Mouse (Mus musculus): Measurements from ENCODE around the gene Tomm20. TPM values are rescaled to one million over a fixed set of nuclear protein-coding genes. Genes with fewer than 3 reads are reported as not detected.
A peak's percentile ranks its signal among the peaks of the same experiment; 100 is the strongest.

Gene Tomm20
- total and polyA plus RNA-seq, 2 experiments, result 22.6 to 233 TPM

DNA sequence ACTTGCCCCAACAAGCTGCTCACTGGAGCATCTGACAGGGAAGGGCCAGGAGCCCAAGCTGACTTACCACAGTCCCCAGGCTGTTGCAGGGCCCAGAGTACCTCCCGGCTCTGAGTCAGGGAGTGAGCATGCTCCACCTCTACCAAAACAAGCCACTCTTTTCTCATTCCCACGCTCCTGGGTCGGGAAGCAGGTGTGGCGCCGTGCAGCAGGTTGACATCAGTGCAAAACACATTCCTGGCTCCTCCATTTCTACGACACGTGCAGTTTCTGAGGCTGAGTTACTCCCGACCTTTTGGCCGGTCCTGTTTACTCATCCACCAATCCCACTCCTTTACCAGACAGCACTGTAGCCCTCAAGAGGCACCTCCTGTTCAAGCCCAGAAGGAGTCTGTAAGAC, 37.7 kb downstream of the Tomm20 start:
- WGBS, result 45% methylated on average over 9 of the region's 9 CpGs

DNA sequence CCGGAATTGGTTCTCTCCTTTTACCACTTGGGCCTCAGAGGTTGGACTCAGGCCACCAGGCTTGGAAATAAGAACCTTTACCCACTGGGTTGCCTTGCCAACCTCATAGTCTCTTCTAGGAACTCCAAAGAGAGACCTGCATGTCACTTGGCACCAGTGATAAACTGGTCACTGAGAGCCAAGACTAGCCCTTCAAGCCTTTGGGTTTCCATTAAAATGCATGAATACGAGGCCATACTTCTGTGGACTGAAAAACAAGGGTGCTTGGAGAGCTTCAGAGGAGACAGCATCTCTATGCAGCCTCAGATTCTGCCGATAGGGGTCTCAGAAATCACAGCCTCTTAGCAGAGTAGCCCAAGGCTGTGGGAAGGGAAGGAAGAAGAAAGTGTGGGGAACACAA, 38.3 kb downstream of the Tomm20 start:
- H3K27ac ChIP-seq (replicated peaks; ENCODE audit: insufficient read depth, low read depth, low read length), result no peak overlapping the region
- no peaks in the 10 kb centered on the region for H3K36me3 ChIP-seq (ENCODE audit: control insufficient read depth, insufficient read depth, low read length)
- H3K4me3 ChIP-seq (ENCODE audit: insufficient read depth, low read depth, low read length), result no peak overlapping the region
- peaks cover 27% of the 10 kb centered on the region for H3K4me1 ChIP-seq (ENCODE audit: control insufficient read depth, insufficient read depth, low read length)
- TF ChIP-seq POLR2A (IDR thresholded peaks at IDR 0.05; ENCODE audit: extremely low read depth, insufficient read depth, low read length) (no peak), CTCF (IDR thresholded peaks at IDR 0.05; ENCODE audit: low read depth, low read length) (no peak)
- H3K27me3 ChIP-seq (ENCODE audit: control insufficient read depth, insufficient read depth, low read length), result no peaks in the 10 kb centered on the region
- no peak overlapping the region for H3K9ac ChIP-seq (ENCODE audit: low read depth, low read length)
- WGBS, result 45% methylated on average over 3 of the region's 3 CpGs
- peak; percentile 78 for DNase-seq (ENCODE audit: extremely low read depth, low read depth, low spot score)
- H3K79me2 ChIP-seq (ENCODE audit: control insufficient read depth, insufficient read depth, low read length), result no peaks in the 10 kb centered on the region

More for the DNA sequence above, 37.7 kb downstream of the Tomm20 start:
- peaks cover 24% of the 10 kb centered on the region for H3K4me1 ChIP-seq (ENCODE audit: control insufficient read depth, insufficient read depth, low read length)
- H3K36me3 ChIP-seq (ENCODE audit: control insufficient read depth, insufficient read depth, low read length), result no peaks in the 10 kb centered on the region
- H3K4me3 ChIP-seq (ENCODE audit: insufficient read depth, low read depth, low read length), result no peak overlapping the region
- no peaks in the 10 kb centered on the region for H3K27me3 ChIP-seq (ENCODE audit: control insufficient read depth, insufficient read depth, low read length)
- TF ChIP-seq POLR2A (IDR thresholded peaks at IDR 0.05; ENCODE audit: extremely low read depth, insufficient read depth, low read length), result no peak
- TF ChIP-seq CTCF (IDR thresholded peaks at IDR 0.05; ENCODE audit: low read depth, low read length), result no peak
- no peak overlapping the region for H3K9ac ChIP-seq (ENCODE audit: low read depth, low read length)
- H3K79me2 ChIP-seq (ENCODE audit: control insufficient read depth, insufficient read depth, low read length), result no peaks in the 10 kb centered on the region
- DNase-seq (ENCODE audit: extremely low read depth, low read depth, low spot score), result peak; percentile 40
- H3K27ac ChIP-seq (replicated peaks; ENCODE audit: insufficient read depth, low read depth, low read length), result no peak overlapping the region

DNA sequence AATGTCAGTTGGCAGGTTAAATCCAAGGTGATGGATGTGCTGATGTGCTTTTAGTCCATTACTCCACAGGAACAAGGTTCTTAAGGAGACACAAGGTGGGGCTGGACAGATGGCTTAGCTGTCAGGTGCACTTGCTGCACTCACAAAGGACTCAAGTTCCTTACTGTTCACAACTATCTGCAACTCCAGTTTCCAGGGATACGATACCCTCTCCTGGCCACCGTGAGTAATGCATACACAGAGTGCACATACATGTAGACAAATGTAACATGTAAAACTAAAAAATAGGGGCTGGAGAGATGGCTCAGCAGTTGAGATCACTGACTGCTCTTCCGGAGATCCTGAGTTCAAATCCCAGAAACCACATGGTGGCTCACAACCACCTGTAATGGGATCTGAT, 40.3 kb downstream of the Tomm20 start:
- Histone ChIP-seq H3K4me3 (ENCODE audit: insufficient read depth, low read depth, low read length) (no peak overlapping the region), H3K27ac (replicated peaks; ENCODE audit: insufficient read depth, low read depth, low read length) (no peak overlapping the region), H3K79me2 (ENCODE audit: control insufficient read depth, insufficient read depth, low read length) (no peaks in the 10 kb centered on the region), H3K9ac (ENCODE audit: low read depth, low read length) (no peak overlapping the region), H3K4me1 (ENCODE audit: control insufficient read depth, insufficient read depth, low read length) (peaks cover 28% of the 10 kb centered on the region), H3K27me3 (ENCODE audit: control insufficient read depth, insufficient read depth, low read length) (no peaks in the 10 kb centered on the region), H3K36me3 (ENCODE audit: control insufficient read depth, insufficient read depth, low read length) (no peaks in the 10 kb centered on the region)
- 95% methylated on average over 3 of the region's 3 CpGs for WGBS
- DNase-seq (ENCODE audit: extremely low read depth, low read depth, low spot score), result peak; percentile 28
- TF ChIP-seq POLR2A (IDR thresholded peaks at IDR 0.05; ENCODE audit: extremely low read depth, insufficient read depth, low read length) (no peak), CTCF (IDR thresholded peaks at IDR 0.05; ENCODE audit: low read depth, low read length) (no peak)

DNA sequence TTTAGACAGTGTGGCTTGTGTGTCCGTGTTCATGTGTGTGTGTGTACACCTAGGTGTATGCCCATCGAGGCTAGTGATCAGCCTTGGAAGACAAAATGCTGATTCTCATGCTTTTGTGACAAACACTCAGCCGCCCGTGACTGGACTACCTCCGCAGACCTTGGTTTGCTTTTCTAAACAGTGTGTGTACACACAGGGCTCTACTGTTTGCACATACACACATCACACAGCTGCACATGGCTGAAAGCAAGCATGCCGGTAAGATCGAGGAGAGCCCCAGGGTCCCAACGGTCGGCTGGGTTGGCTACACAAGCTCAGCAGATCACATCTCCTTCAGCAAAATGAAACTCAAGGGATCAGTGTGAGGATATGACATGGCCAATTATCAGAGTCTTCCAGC, 41.7 kb downstream of the Tomm20 start:
- H3K4me1 ChIP-seq (ENCODE audit: control insufficient read depth, insufficient read depth, low read length), result peaks cover 24% of the 10 kb centered on the region
- 0 out of 2 replicates have a peak overlapping the region, but pooled peaks have one; percentile 1 for H3K27ac ChIP-seq (replicated peaks; ENCODE audit: insufficient read depth, low read depth, low read length)
- H3K79me2 ChIP-seq (ENCODE audit: control insufficient read depth, insufficient read depth, low read length), result no peaks in the 10 kb centered on the region
- WGBS, result 27% methylated on average over 9 of the region's 9 CpGs
- no peak overlapping the region for H3K4me3 ChIP-seq (ENCODE audit: insufficient read depth, low read depth, low read length)
- H3K9ac ChIP-seq (ENCODE audit: low read depth, low read length), result peak overlapping the region; percentile 30; the same call in 1 of the 2 replicates
- H3K36me3 ChIP-seq (ENCODE audit: control insufficient read depth, insufficient read depth, low read length), result no peaks in the 10 kb centered on the region
- TF ChIP-seq CTCF (IDR thresholded peaks at IDR 0.05; ENCODE audit: low read depth, low read length) (no peak), POLR2A (IDR thresholded peaks at IDR 0.05; ENCODE audit: extremely low read depth, insufficient read depth, low read length) (no peak)
- peak; percentile 37 for DNase-seq (ENCODE audit: extremely low read depth, low read depth, low spot score)
- H3K27me3 ChIP-seq (ENCODE audit: control insufficient read depth, insufficient read depth, low read length), result no peaks in the 10 kb centered on the region

DNA sequence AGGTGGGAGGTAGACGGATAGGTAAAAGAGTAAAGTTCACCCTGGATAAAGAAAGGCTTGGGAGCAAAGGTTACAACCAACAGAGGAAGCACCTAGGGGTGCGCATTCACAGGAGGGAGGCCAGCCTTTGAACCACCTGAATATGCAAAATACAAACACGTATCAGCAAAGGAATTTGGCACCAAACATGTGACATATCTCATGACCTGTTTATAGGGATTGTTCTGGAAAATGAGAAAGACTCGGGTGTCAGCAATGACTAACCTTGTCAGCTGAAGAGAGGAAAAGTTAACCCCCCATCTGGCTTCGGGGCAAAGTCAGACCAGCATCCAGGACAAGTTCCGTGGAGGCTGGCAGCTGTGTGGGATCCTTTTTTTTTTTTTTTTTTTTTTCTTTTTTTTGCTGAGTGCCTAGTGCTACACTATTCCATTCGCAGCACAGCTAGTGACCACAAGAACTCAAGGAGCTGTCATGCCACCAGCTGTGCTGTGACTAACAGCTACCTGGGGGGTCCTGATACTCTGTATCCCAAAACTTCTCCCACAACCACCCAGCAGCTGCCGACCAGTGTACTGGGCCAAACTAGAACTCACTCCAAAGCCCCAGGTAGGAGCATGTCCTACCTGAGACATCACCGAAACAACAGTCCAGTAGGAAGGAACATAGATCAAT, 42.3 kb downstream of the Tomm20 start:
- Histone ChIP-seq H3K36me3 (ENCODE audit: control insufficient read depth, insufficient read depth, low read length) (no peaks in the 10 kb centered on the region), H3K4me1 (ENCODE audit: control insufficient read depth, insufficient read depth, low read length) (peaks cover 24% of the 10 kb centered on the region), H3K27ac (replicated peaks; ENCODE audit: insufficient read depth, low read depth, low read length) (0 out of 2 replicates have a peak overlapping the region, but pooled peaks have one; percentile 1), H3K9ac (ENCODE audit: low read depth, low read length) (no peak overlapping the region), H3K79me2 (ENCODE audit: control insufficient read depth, insufficient read depth, low read length) (no peaks in the 10 kb centered on the region), H3K27me3 (ENCODE audit: control insufficient read depth, insufficient read depth, low read length) (no peaks in the 10 kb centered on the region), H3K4me3 (ENCODE audit: insufficient read depth, low read depth, low read length) (no peak overlapping the region)
- 32% methylated on average over 9 of the region's 9 CpGs for WGBS
- peak; percentile 66 for DNase-seq (ENCODE audit: extremely low read depth, low read depth, low spot score)
- no peak for TF ChIP-seq POLR2A (IDR thresholded peaks at IDR 0.05; ENCODE audit: extremely low read depth, insufficient read depth, low read length)
- TF ChIP-seq CTCF (IDR thresholded peaks at IDR 0.05; ENCODE audit: low read depth, low read length), result no peak

DNA sequence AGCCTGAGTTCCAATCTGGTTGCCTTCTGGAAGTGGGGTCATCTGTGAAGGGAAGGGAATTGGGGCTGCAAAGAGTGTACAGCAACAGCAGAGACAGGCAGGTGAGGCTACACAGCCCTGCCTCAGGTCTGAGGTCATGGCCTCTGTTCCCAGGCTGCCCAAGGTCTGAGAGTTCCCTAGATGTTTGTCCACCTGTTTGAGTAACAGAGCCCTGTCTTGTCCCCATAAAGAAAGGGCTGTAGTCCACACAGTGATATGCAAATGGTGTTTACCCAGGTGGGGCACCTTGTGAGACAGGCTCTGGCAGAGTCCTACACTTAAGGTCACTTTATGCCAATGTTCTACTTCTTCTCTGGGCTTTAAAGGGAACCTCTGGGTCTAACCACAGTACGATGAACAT, 44.0 kb downstream of the Tomm20 start:
- peak; percentile 66 for DNase-seq (ENCODE audit: extremely low read depth, low read depth, low spot score)
- no peak overlapping the region for H3K9ac ChIP-seq (ENCODE audit: low read depth, low read length)
- H3K27me3 ChIP-seq (ENCODE audit: control insufficient read depth, insufficient read depth, low read length), result no peaks in the 10 kb centered on the region
- H3K79me2 ChIP-seq (ENCODE audit: control insufficient read depth, insufficient read depth, low read length), result no peaks in the 10 kb centered on the region
- H3K4me1 ChIP-seq (ENCODE audit: control insufficient read depth, insufficient read depth, low read length), result peaks cover 14% of the 10 kb centered on the region
- no peak for TF ChIP-seq CTCF (IDR thresholded peaks at IDR 0.05; ENCODE audit: low read depth, low read length)
- no peak for TF ChIP-seq POLR2A (IDR thresholded peaks at IDR 0.05; ENCODE audit: extremely low read depth, insufficient read depth, low read length)
- no peak overlapping the region for H3K4me3 ChIP-seq (ENCODE audit: insufficient read depth, low read depth, low read length)
- no peaks in the 10 kb centered on the region for H3K36me3 ChIP-seq (ENCODE audit: control insufficient read depth, insufficient read depth, low read length)
- no peak overlapping the region for H3K27ac ChIP-seq (replicated peaks; ENCODE audit: insufficient read depth, low read depth, low read length)
- WGBS, result 60% methylated on average over 1 of the region's 1 CpGs
